Mouse (Mus musculus) Muller cell, postnatal 12 days (primary cell): ENCODE results near the gene Camsap2.

ENCODE experiments used
- DNase-seq: peaks from one replicate; pipeline ENCODE4 v3.0.0-alpha.2; 2015; ENCODE audit errors: inconsistent ontology term

Camsap2 gene

GRCm38 (mm10) chr1:136258495-136258894 lies 87.4 kb downstream of the Camsap2 start:
- DNase-seq = no peak

GRCm38 (mm10) chr1:136255657-136256056 lies 90.2 kb downstream of the Camsap2 start:
- DNase-seq = no peak

- no peak for DNase-seq
Measured at GRCm38 (mm10) chr1:136255174-136255573, 90.7 kb downstream of the Camsap2 start.

- DNase-seq = no peak
Measured at GRCm38 (mm10) chr1:136254503-136255065, 91.3 kb downstream of the Camsap2 start.

GRCm38 (mm10) chr1:136253472-136253871 lies 92.4 kb downstream of the Camsap2 start:
- DNase-seq = no peak

- DNase-seq = peak; percentile 19
Measured at GRCm38 (mm10) chr1:136249662-136250061, 96.2 kb downstream of the Camsap2 start.

- no peak for DNase-seq
Measured at GRCm38 (mm10) chr1:136247393-136247792, 98.5 kb downstream of the Camsap2 start.

- no peak for DNase-seq
Measured at GRCm38 (mm10) chr1:136244469-136244868, 101.4 kb downstream of the Camsap2 start.

- DNase-seq = no peak
Measured at GRCm38 (mm10) chr1:136241801-136242200, 104.1 kb downstream of the Camsap2 start.

GRCm38 (mm10) chr1:136238495-136238894 lies 107.4 kb downstream of the Camsap2 start:
- no peak for DNase-seq

GRCm38 (mm10) chr1:136234595-136235092 lies 111.3 kb downstream of the Camsap2 start:
- DNase-seq = no peak

- DNase-seq = peak; percentile 88
Measured at GRCm38 (mm10) chr1:136233892-136234594, 111.9 kb downstream of the Camsap2 start, which contains the start of gene Inava. Gene Inava, minus strand, starts transcription at chr1:136234264.

- peak; percentile 43 for DNase-seq
Measured at GRCm38 (mm10) chr1:136232986-136233790, 112.7 kb downstream of the Camsap2 start.

- no peak for DNase-seq
Measured at GRCm38 (mm10) chr1:136232285-136232926, 113.5 kb downstream of the Camsap2 start.

GRCm38 (mm10) chr1:136231596-136231995 lies 114.3 kb downstream of the Camsap2 start:
- no peak for DNase-seq

GRCm38 (mm10) chr1:136230201-136230600 lies 115.7 kb downstream of the Camsap2 start:
- DNase-seq = no peak

- peak; percentile 56 for DNase-seq
Measured at GRCm38 (mm10) chr1:136229040-136229373, 116.9 kb downstream of the Camsap2 start.

GRCm38 (mm10) chr1:136228328-136229039 lies 117.4 kb downstream of the Camsap2 start:
- DNase-seq = peak; percentile 84

GRCm38 (mm10) chr1:136227870-136228269 lies 118.0 kb downstream of the Camsap2 start:
- DNase-seq = no peak

- DNase-seq = no peak
Measured at GRCm38 (mm10) chr1:136226626-136227025, 119.3 kb downstream of the Camsap2 start.

GRCm38 (mm10) chr1:136225846-136226245 lies 120.1 kb downstream of the Camsap2 start:
- DNase-seq = no peak
